Mouse (Mus musculus): ENCODE measurements around the gene Elmo2. TPM values are rescaled to one million over a fixed set of nuclear protein-coding genes. Genes with fewer than 3 reads are reported as not detected.
A peak's percentile ranks its signal among the peaks of the same experiment; 100 is the strongest.

The Elmo2 gene
- total RNA-seq (2021) = 10 to 100 TPM; 37.3 to 45.7 TPM
- long read RNA-seq, experiment 1, transcript Elmo2-203 (21 exons, 3,466 nt) = major isoform, 15 of 26 reads
- long read RNA-seq, experiment 1, partial matches to known transcripts = 0 of 26 reads
- long read RNA-seq, experiment 1, other reads (novel, unspliced or antisense) = 11 of 26 reads
- long read RNA-seq, experiment 2, transcript Elmo2-203 (21 exons, 3,466 nt) = major isoform, 23 of 45 reads
- long read RNA-seq, experiment 2, partial matches to known transcripts = 9 of 45 reads
- long read RNA-seq, experiment 2, other reads (novel, unspliced or antisense) = 11 of 45 reads

- DNase-seq (ENCODE audit: low spot score in 2 of 2) = peak; percentile 87 to 93
Measured at GRCm38 (mm10) chr2:165326304-165327190, at the start of gene Elmo2. Elmo2 (minus strand) TSS chr2:165326479.

GRCm38 (mm10) chr2:165376001-165376400 is 49.7 kb upstream of the Elmo2 start:
- DNase-seq (ENCODE audit: low spot score in 2 of 2) = no peak

GRCm38 (mm10) chr2:165375478-165375877 is 49.2 kb upstream of the Elmo2 start:
- DNase-seq (ENCODE audit: low spot score in 2 of 2) = no peak

GRCm38 (mm10) chr2:165371066-165371465 is 44.8 kb upstream of the Elmo2 start:
- no peak for DNase-seq (ENCODE audit: low spot score in 2 of 2)

GRCm38 (mm10) chr2:165370348-165370747 is 44.1 kb upstream of the Elmo2 start:
- DNase-seq (ENCODE audit: low spot score in 2 of 2) = no peak

- no peak for DNase-seq (ENCODE audit: low spot score in 2 of 2)
Measured at GRCm38 (mm10) chr2:165368496-165368895, 42.2 kb upstream of the Elmo2 start, which contains the start of gene Zfp663. Zfp663 (minus strand) TSS chr2:165368729.

GRCm38 (mm10) chr2:165367868-165368439 is 41.7 kb upstream of the Elmo2 start:
- no peak for DNase-seq (ENCODE audit: low spot score in 2 of 2)

GRCm38 (mm10) chr2:165367047-165367520 is 40.8 kb upstream of the Elmo2 start:
- no peak for DNase-seq (ENCODE audit: low spot score in 2 of 2)

GRCm38 (mm10) chr2:165364334-165365091 is 38.2 kb upstream of the Elmo2 start:
- DNase-seq (ENCODE audit: low spot score in 2 of 2) = peak; percentile 23 to 30

GRCm38 (mm10) chr2:165363282-165363681 is 37.0 kb upstream of the Elmo2 start:
- no peak for DNase-seq (ENCODE audit: low spot score in 2 of 2)

- peak in 1 of 2 experiments; percentile 18 for DNase-seq (ENCODE audit: low spot score in 2 of 2)
Measured at GRCm38 (mm10) chr2:165360861-165361260, 34.6 kb upstream of the Elmo2 start.

- DNase-seq (ENCODE audit: low spot score in 2 of 2) = no peak
Measured at GRCm38 (mm10) chr2:165351828-165352513, 25.7 kb upstream of the Elmo2 start.

GRCm38 (mm10) chr2:165349466-165349865 is 23.2 kb upstream of the Elmo2 start:
- DNase-seq (ENCODE audit: low spot score in 2 of 2) = no peak

- no peak for DNase-seq (ENCODE audit: low spot score in 2 of 2)
Measured at GRCm38 (mm10) chr2:165346180-165346579, 19.9 kb upstream of the Elmo2 start.

- DNase-seq (ENCODE audit: low spot score in 2 of 2) = peak in 1 of 2 experiments; percentile 30
Measured at GRCm38 (mm10) chr2:165337191-165337590, 10.9 kb upstream of the Elmo2 start.

GRCm38 (mm10) chr2:165332610-165333210 is 6.4 kb upstream of the Elmo2 start:
- no peak for DNase-seq (ENCODE audit: low spot score in 2 of 2)

- DNase-seq (ENCODE audit: low spot score in 2 of 2) = no peak
Measured at GRCm38 (mm10) chr2:165329703-165330102, 3.4 kb upstream of the Elmo2 start.

- no peak for DNase-seq (ENCODE audit: low spot score in 2 of 2)
Measured at GRCm38 (mm10) chr2:165328746-165329145, 2.5 kb upstream of the Elmo2 start.

- DNase-seq (ENCODE audit: low spot score in 2 of 2) = no peak
Measured at GRCm38 (mm10) chr2:165327386-165327785, 1.1 kb upstream of the Elmo2 start.
